Mouse (Mus musculus) urinary bladder, postnatal 14 days (tissue): ENCODE results near the gene Gpbar1.
A peak's percentile ranks its signal among the peaks of the same experiment; 100 is the strongest.

Experiments used
- DNase-seq: peaks from one replicate; pipeline ENCODE4 v3.0.0; 2021; ENCODE audit warnings: low spot score

The Gpbar1 gene

DNA sequence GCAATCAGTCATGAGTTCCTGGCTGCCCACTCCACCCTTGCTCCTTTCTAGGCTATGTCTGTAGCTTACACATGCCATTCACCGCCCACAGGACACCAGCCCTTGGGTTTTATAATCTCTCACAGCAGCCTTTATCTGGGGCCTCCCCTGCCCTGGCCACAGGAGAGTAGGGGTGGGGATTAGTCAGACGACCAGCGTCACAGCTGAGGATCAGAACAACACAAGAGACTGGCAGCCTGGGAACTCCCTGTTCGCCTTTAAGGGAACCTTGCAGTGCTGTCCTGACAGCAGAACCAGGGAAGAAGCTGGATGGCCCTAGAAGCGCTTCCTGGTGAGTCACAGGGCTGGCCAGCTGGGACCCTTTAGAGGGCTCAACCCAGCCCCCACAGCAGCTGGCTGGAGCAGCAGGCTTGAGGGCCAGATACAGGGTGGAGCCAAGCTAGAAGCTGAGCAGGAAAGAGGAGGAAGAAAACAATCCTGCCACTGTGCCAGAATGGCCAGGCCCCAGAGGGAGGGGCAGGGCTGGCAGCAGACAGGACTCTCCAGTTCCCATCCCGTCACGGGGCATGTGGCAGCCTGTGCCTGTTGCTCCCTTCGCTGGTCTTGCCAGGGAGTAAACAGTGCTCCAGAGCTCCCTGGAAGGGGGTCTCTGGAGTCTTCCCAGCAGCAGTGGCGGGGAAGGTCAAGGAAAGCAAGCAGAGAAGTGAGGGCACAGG, 17.3 kb downstream of the Gpbar1 start:
- DNase-seq = peak; percentile 96

DNA sequence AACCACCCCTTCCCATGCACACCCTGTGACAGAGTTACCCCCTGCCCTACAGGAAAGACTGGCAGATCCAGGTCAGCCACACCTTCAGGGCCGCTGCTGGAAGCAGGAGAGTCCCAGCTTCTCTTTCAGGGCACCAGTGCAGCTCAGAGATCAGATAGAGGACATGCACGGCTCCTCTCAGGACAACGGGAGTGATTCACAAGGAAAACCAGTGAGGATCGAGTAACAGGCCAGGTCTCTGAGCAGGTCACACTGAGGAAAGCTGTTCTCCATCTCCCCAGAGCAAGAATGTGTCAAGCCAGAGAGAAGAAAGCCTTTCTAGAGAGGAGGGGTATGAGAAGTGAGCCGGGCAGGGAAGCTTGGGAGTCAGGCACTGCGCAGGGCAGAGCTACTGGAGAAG, 18.1 kb downstream of the Gpbar1 start:
- DNase-seq = peak; percentile 67

DNA sequence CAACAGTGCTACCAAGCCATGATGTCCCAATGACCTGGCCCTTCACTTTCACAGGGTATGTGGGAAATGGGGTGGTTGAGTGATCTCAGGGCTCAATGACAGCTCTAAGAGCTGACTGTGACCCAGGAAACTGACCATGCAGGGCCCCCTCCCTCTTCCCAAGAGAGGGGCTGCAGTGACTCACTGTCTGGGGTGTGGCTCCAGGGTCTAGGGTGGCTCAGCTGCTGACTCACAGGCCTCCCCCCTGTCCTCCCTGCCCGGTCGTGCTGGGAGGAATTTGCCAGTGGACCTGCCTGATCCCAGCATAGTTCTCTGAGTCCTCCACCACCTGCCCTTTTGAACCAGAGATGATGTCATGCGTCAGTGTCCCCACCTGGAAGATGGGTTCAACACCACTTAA, 18.9 kb downstream of the Gpbar1 start:
- DNase-seq = peak; percentile 86

- no peak for DNase-seq
Measured at GRCm38 (mm10) chr1:74298157-74298750, 19.9 kb downstream of the Gpbar1 start.

GRCm38 (mm10) chr1:74298996-74299395, 20.6 kb downstream of the Gpbar1 start:
- DNase-seq = peak; percentile 69

GRCm38 (mm10) chr1:74300347-74301110, 22.2 kb downstream of the Gpbar1 start:
- DNase-seq = peak; percentile 10

DNA sequence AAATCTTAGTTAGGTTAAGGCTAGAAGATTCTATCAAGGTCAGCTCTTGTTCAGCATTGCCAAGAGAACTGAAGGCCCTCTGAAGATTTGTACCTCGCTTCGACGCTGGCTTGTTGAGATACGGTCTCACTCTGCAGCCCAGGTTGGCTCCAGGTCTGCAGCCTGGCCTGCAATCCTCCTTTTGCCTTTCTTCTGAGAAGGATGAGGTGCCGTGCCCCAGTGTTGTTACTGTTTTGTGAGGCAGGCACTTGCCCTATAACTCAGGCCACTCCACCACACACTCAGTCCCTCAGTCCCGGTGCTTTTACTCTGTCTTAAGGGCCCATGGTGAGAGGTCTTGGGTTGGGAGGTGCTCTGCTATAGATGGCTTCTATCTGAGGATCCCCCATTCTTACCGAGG, 23.9 kb downstream of the Gpbar1 start:
- DNase-seq = peak; percentile 2

DNA sequence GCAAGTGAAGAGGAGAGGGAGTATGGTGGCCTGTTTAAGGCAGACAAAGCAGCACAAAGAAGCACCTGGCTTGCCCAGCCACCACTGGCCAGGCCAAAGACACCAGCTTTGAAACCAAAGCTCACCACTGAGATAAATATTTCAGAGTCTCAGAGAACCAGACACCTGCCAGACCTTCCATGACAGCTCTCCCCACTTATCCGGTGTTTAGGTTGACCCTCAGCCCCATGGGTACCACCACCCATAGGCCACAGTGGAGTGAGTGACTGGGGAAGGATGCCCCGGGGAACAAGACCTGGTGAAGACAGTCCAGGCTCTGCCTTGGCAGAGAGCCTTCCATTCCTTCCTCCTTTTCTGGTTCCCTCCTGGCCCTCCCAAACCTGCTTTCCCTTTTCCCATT, 24.5 kb downstream of the Gpbar1 start:
- DNase-seq = peak; percentile 2

GRCm38 (mm10) chr1:74303509-74304338, 25.4 kb downstream of the Gpbar1 start:
- peak; percentile 84 for DNase-seq

DNA sequence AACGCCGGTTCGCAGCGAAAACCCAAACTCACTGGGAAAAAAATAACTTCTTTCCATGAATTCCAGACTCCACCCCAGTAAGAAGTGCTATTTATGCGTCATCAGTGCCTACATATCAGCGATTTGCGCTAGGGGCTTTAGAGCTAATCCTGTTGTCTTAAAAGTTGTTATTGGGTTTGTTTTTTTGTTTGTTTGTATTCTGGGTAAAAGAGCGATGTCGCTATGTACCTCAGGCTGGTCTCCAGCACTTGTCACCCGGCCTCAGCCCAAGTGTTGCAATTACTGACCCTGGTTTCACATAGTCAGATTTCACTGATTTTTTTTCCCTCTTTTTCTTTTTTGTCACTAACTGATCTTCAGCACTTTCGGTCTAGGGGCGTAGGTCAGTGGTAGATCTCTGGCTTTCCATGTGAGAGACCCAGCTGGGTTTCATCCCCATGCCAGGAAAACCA, 26.0 kb downstream of the Gpbar1 start:
- no peak for DNase-seq

DNA sequence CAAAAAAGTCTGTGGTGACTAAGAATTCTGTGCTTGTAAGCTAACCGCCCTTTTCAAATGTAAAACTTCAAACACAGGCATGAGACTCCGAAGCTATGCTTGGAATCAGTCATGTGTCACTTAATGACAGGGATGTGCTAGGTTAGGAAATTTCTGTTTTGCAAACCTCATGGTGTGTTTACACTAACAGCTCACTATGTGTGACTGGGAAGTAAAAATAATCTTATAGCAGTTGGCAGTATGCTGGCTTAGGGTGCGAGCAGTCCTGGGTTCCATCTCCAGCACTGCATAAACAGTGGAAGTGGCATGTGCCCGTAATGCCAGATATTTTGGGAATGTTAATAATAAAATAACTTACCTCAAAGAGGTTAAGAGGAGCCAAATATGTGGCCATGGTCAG, 26.6 kb downstream of the Gpbar1 start:
- DNase-seq = no peak

DNA sequence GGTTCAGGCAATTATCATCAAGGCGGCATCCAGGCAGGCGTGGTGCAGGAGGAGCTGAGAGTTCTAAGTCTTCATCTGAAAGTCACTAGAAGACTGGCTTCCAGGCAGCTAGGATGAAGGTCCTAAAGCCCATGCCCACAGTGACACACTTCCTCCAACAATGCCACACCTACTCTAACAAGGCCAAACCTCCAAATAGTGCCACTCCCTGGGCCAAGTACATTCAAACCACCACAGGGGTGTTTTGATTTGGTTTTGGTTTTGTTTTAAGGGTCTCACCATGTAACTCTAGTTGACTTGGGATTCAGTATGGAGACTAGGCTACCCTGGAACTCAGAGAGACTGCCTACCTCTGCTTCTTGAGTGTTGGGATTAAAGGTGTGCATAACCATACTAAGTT, 27.2 kb downstream of the Gpbar1 start, which contains the start of gene Tmbim1:
Gene Tmbim1, minus strand, starts transcription at position 101 of the 400 bp plus-strand sequence.
- DNase-seq = no peak

- no peak for DNase-seq
Measured at GRCm38 (mm10) chr1:74307146-74307545, 28.8 kb downstream of the Gpbar1 start.

DNA sequence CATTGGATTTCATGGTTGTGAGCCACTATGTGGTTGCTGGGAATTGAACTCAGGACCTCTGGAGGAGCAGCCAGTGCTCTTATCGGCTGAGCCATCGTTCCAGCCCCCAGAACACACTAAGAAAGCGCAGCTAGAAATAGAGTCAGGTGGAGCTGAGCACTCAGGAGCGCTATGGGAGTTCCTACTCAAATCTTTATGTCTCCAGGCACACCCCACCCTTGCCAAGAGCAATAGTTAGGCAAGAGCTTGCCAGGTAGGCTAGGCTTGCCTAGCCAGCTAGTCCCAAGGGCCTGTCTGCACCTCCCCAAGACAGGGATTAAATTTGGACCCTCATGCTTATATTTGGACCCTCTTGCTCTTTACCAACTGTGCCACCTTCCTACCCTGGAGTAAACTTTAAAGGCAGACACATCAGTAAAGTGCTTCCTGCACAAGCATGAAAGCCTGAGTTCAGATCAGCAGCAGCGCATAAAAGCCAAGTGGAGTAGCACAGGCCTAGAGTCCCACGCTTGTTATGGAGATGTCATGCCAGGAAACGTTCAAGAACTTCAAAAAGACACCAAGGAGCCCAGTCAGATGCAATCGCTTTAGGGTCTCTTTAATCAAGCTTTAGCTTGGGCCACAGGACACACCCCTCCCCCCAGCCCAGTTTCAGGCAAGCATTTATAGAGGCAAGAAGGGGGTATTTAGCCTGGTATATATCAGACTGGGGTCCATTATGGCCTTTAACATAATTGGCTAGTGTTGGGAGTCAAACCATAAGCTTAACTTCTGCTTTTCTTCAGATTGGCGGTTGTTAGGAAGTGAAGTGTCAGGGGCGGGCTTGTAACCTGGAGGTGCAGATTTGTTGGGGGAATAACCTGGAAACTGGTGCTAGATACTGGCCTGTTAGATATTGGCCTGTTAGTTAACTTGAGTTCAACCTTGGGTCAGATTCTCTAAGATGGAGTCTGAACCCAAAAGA, 29.9 kb downstream of the Gpbar1 start:
- no peak for DNase-seq

DNA sequence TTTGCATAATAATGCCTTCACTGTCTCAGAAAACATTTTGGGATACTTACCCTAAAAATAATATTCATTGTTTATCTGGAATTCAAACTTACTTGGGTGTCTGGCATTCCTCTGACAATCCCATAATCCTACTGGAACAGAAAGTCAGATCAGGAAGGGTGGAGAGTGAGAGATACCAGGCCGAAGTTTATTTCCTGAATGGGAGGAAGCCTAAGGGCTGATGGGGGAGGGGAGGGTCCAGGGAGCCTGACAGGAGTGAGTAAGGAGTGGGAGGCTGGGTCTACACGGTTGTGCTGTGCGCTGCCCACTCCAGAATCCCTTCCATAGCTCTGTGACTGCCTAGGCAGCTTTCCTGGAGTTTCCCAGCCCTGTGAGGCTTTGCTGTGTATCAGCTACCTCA, 31.4 kb downstream of the Gpbar1 start:
- DNase-seq = no peak

GRCm38 (mm10) chr1:74313049-74313692, 34.8 kb downstream of the Gpbar1 start:
- DNase-seq = peak; percentile 74

DNA sequence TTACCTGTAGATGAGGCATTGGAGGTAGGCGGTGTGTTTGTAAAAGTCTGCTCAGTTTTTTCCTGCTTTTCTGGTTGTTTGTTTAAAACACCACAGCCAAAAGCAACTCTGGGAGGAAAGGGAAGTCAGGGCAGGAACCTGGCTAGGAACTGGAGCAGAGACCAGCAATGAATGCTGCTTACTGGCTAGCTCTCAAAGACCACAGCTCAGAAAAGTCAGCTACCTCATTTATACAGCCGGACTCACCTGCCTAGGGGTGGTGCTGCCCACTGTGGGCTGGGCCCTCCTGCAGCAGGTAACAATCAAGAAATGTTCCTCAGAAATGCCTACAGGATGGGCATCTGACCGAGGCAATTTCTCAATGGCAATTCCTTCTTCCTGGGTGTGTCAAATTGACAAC, 36.4 kb downstream of the Gpbar1 start:
- DNase-seq = no peak

GRCm38 (mm10) chr1:74316114-74316827, 37.9 kb downstream of the Gpbar1 start:
- no peak for DNase-seq

DNA sequence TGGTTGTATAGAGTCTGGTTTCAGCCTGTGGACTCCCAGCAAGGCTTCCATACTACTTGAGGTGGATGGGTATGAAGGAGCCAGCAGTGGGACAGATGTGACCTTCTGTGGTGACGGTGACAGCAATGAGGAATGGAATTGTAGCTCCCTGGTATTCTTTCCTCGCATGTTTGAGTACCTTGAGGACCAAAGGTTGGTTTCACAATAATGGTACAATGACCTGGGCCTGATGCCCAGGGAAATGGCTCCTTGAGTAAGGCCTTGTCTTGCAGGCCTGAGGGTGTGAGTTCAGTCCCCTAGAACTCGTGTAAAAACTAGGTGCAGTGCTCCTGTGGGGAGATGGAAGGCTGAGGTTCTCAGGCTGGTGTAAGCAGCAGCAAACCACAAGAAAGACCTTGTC, 40.4 kb downstream of the Gpbar1 start:
- DNase-seq = no peak

- DNase-seq = no peak
Measured at GRCm38 (mm10) chr1:74321396-74321795, 43.0 kb downstream of the Gpbar1 start.
